Mouse (Mus musculus) stomach, embryonic 15.5 days (tissue): ENCODE data around the gene Fbln2. TPM values are rescaled to one million over a fixed set of nuclear protein-coding genes. Genes with fewer than 3 reads are reported as not detected.

Experiments used
- ATAC-seq: fragments of 200-750 bp; cut with Nextera tagmentation; 2 replicates; pipeline ENCODE4 v1.8.0; 2017; ENCODE audit warnings: low read depth, moderate number of reproducible peaks, moderate TSS enrichment; ENCODE audit not compliant: insufficient read depth, low FRiP score
- H3K27ac ChIP-seq: fragments of 300-500 bp; sonication (generic); 2 replicates; pipeline ENCODE4 v1.5.1; 2015; ENCODE audit warnings: mild to moderate bottlenecking, inconsistent platforms
- H3K27me3 ChIP-seq: fragments of 300-500 bp; sonication (generic); replicated peaks from 2 replicates; pipeline ENCODE4 v1.6.1; 2015; ENCODE audit warnings: inconsistent platforms
- H3K36me3 ChIP-seq: fragments of 300-500 bp; sonication (generic); 2 replicates; pipeline ENCODE4 v1.6.1; 2015; ENCODE audit warnings: inconsistent platforms
- H3K4me1 ChIP-seq: fragments of 300-500 bp; sonication (generic); 2 replicates; pipeline ENCODE4 v1.6.1; 2015; ENCODE audit warnings: inconsistent platforms
- H3K4me2 ChIP-seq: fragments of 300-500 bp; sonication (generic); 2 replicates; pipeline ENCODE4 v1.6.1; 2015; ENCODE audit warnings: mild to moderate bottlenecking, inconsistent platforms
- H3K4me3 ChIP-seq: fragments of 300-500 bp; sonication (generic); replicated peaks from 2 replicates; pipeline ENCODE4 v1.5.1; 2015; ENCODE audit warnings: inconsistent platforms
- H3K9ac ChIP-seq: fragments of 300-500 bp; sonication (generic); 2 replicates; pipeline ENCODE4 v1.6.1; 2015; ENCODE audit warnings: inconsistent platforms
- H3K9me3 ChIP-seq: fragments of 300-500 bp; sonication (generic); 2 replicates; pipeline ENCODE4 v1.6.1; 2016; ENCODE audit warnings: inconsistent platforms
- WGBS: fragments of 180-500 bp; shearing (Covaris S2); methylation state at CpG from one replicate; pipeline ENCODE4 v1.1.7; 2015; 5-methylcytosine and 5-hydroxymethylcytosine counted together
- polyA plus RNA-seq: library from polyadenylated mRNA; unstranded; fragments of >200 nt; fragmentation: Nextera tagmentation; extraction: Ambion mirVana; gene quantifications from 2 replicates; pipeline ENCODE4 v1.2.1, GENCODE M21; 2015

Fbln2 gene
- polyA plus RNA-seq, 1 experiment from 2014 or later: 58.1 TPM

GRCm38 (mm10) chr6:91259440-91260120 is 47.3 kb downstream of the Fbln2 start:
- H3K27me3 ChIP-seq: no peaks in the 10 kb centered on the region
- no peaks in the 10 kb centered on the region for H3K9me3 ChIP-seq
- H3K4me1 ChIP-seq: peaks cover 9% of the 10 kb centered on the region; the same call in 1 of the 2 replicates
- no peak overlapping the region for H3K4me2 ChIP-seq
- no peak overlapping the region for H3K4me3 ChIP-seq
- H3K27ac ChIP-seq: no peak overlapping the region
- H3K9ac ChIP-seq: no peak overlapping the region
- no peaks in the 10 kb centered on the region for H3K36me3 ChIP-seq
- 66% methylated on average over 16 of the region's 16 CpGs for WGBS
- ATAC-seq: no peak

GRCm38 (mm10) chr6:91260347-91260986 is 48.2 kb downstream of the Fbln2 start:
- H3K27me3 ChIP-seq: no peaks in the 10 kb centered on the region
- WGBS: 68% methylated on average over 8 of the region's 8 CpGs
- no peak overlapping the region for H3K27ac ChIP-seq
- no peak overlapping the region for H3K9ac ChIP-seq
- no peak overlapping the region for H3K4me2 ChIP-seq
- no peak for ATAC-seq
- H3K9me3 ChIP-seq: no peaks in the 10 kb centered on the region
- H3K36me3 ChIP-seq: no peaks in the 10 kb centered on the region
- peaks cover 9% of the 10 kb centered on the region; the same call in 1 of the 2 replicates for H3K4me1 ChIP-seq
- H3K4me3 ChIP-seq: no peak overlapping the region

GRCm38 (mm10) chr6:91260987-91261367 is 48.7 kb downstream of the Fbln2 start:
- 44% methylated on average over 3 of the region's 3 CpGs for WGBS
- Histone ChIP-seq H3K9ac (no peak overlapping the region), H3K36me3 (no peaks in the 10 kb centered on the region)

GRCm38 (mm10) chr6:91265616-91266015 is 53.4 kb downstream of the Fbln2 start:
- H3K4me3 ChIP-seq: no peak overlapping the region
- no peak overlapping the region for H3K9ac ChIP-seq
- no peak overlapping the region for H3K4me2 ChIP-seq
- no peak for ATAC-seq
- 76% methylated on average over 12 of the region's 12 CpGs for WGBS
- H3K9me3 ChIP-seq: no peaks in the 10 kb centered on the region
- no peak overlapping the region for H3K27ac ChIP-seq
- H3K4me1 ChIP-seq: 0 out of 2 replicates have a peak, but pooled peaks cover 2% of the 10 kb centered on the region
- no peaks in the 10 kb centered on the region for H3K27me3 ChIP-seq
- H3K36me3 ChIP-seq: no peaks in the 10 kb centered on the region

More at GRCm38 (mm10) chr6:91260987-91261367, 48.7 kb downstream of the Fbln2 start:
- no peaks in the 10 kb centered on the region for H3K9me3 ChIP-seq
- H3K27ac ChIP-seq: no peak overlapping the region
- H3K27me3 ChIP-seq: no peaks in the 10 kb centered on the region
- no peak overlapping the region for H3K4me2 ChIP-seq
- H3K4me1 ChIP-seq: peaks cover 9% of the 10 kb centered on the region; the same call in 1 of the 2 replicates
- ATAC-seq: no peak
- no peak overlapping the region for H3K4me3 ChIP-seq

GRCm38 (mm10) chr6:91266647-91267046 is 54.4 kb downstream of the Fbln2 start:
- H3K4me2 ChIP-seq: no peak overlapping the region
- 73% methylated on average over 1 of the region's 1 CpGs for WGBS
- H3K36me3 ChIP-seq: no peaks in the 10 kb centered on the region
- H3K4me3 ChIP-seq: no peak overlapping the region
- H3K4me1 ChIP-seq: no peaks in the 10 kb centered on the region
- no peak for ATAC-seq
- no peak overlapping the region for H3K9ac ChIP-seq
- H3K9me3 ChIP-seq: no peaks in the 10 kb centered on the region
- no peak overlapping the region for H3K27ac ChIP-seq
- H3K27me3 ChIP-seq: no peaks in the 10 kb centered on the region

GRCm38 (mm10) chr6:91268318-91268717 is 56.1 kb downstream of the Fbln2 start:
- Histone ChIP-seq H3K27me3 (no peaks in the 10 kb centered on the region), H3K4me2 (no peak overlapping the region), H3K4me1 (no peaks in the 10 kb centered on the region), H3K9ac (no peak overlapping the region), H3K27ac (no peak overlapping the region), H3K36me3 (no peaks in the 10 kb centered on the region), H3K4me3 (no peak overlapping the region), H3K9me3 (no peaks in the 10 kb centered on the region)
- 32% methylated on average over 9 of the region's 9 CpGs for WGBS
- ATAC-seq: no peak

GRCm38 (mm10) chr6:91277549-91277948 is 65.3 kb downstream of the Fbln2 start:
- H3K9ac ChIP-seq: no peak overlapping the region
- no peak overlapping the region for H3K4me2 ChIP-seq
- H3K4me1 ChIP-seq: no peaks in the 10 kb centered on the region
- ATAC-seq: no peak
- no peaks in the 10 kb centered on the region for H3K36me3 ChIP-seq
- H3K9me3 ChIP-seq: no peaks in the 10 kb centered on the region
- H3K27me3 ChIP-seq: peaks cover 14% of the 10 kb centered on the region
- no peak overlapping the region for H3K4me3 ChIP-seq
- WGBS: 2% methylated on average over 7 of the region's 7 CpGs
- H3K27ac ChIP-seq: no peak overlapping the region

GRCm38 (mm10) chr6:91278302-91278701 is 66.0 kb downstream of the Fbln2 start:
- 55% methylated on average over 1 of the region's 1 CpGs for WGBS
- no peaks in the 10 kb centered on the region for H3K9me3 ChIP-seq
- no peaks in the 10 kb centered on the region for H3K4me1 ChIP-seq
- H3K4me3 ChIP-seq: no peak overlapping the region
- H3K9ac ChIP-seq: no peak overlapping the region
- H3K27ac ChIP-seq: no peak overlapping the region
- H3K4me2 ChIP-seq: no peak overlapping the region
- H3K36me3 ChIP-seq: no peaks in the 10 kb centered on the region
- ATAC-seq: no peak
- peaks cover 21% of the 10 kb centered on the region for H3K27me3 ChIP-seq

- 17% methylated on average over 4 of the region's 4 CpGs for WGBS
- H3K4me3 ChIP-seq: no peak overlapping the region
- no peak overlapping the region for H3K27ac ChIP-seq
- H3K27me3 ChIP-seq: peaks cover 33% of the 10 kb centered on the region
- no peaks in the 10 kb centered on the region for H3K9me3 ChIP-seq
- H3K4me1 ChIP-seq: no peaks in the 10 kb centered on the region
- no peaks in the 10 kb centered on the region for H3K36me3 ChIP-seq
- ATAC-seq: no peak
- no peak overlapping the region for H3K9ac ChIP-seq
- no peak overlapping the region for H3K4me2 ChIP-seq
Observed at GRCm38 (mm10) chr6:91279477-91279876, 67.2 kb downstream of the Fbln2 start.

- no peak overlapping the region for H3K4me2 ChIP-seq
- H3K36me3 ChIP-seq: no peaks in the 10 kb centered on the region
- WGBS: 2% methylated on average over 6 of the region's 6 CpGs
- no peak overlapping the region for H3K4me3 ChIP-seq
- no peak for ATAC-seq
- H3K27me3 ChIP-seq: peaks cover 50% of the 10 kb centered on the region
- H3K9me3 ChIP-seq: no peaks in the 10 kb centered on the region
- peaks cover 4% of the 10 kb centered on the region; the same call in 1 of the 2 replicates for H3K4me1 ChIP-seq
- no peak overlapping the region for H3K9ac ChIP-seq
- H3K27ac ChIP-seq: no peak overlapping the region
Observed at GRCm38 (mm10) chr6:91281206-91281605, 69.0 kb downstream of the Fbln2 start.

- Histone ChIP-seq H3K4me1 (peaks cover 4% of the 10 kb centered on the region; the same call in 1 of the 2 replicates), H3K27me3 (peaks cover 53% of the 10 kb centered on the region), H3K36me3 (no peaks in the 10 kb centered on the region), H3K9ac (no peak overlapping the region), H3K9me3 (no peaks in the 10 kb centered on the region), H3K4me2 (no peak overlapping the region), H3K4me3 (no peak overlapping the region), H3K27ac (no peak overlapping the region)
- no peak for ATAC-seq
- 54% methylated on average over 5 of the region's 5 CpGs for WGBS
Observed at GRCm38 (mm10) chr6:91281747-91282146, 69.5 kb downstream of the Fbln2 start.

GRCm38 (mm10) chr6:91283031-91283430 is 70.8 kb downstream of the Fbln2 start:
- peaks cover 66% of the 10 kb centered on the region for H3K27me3 ChIP-seq
- no peaks in the 10 kb centered on the region for H3K36me3 ChIP-seq
- no peaks in the 10 kb centered on the region for H3K9me3 ChIP-seq
- H3K4me1 ChIP-seq: peaks cover 4% of the 10 kb centered on the region; the same call in 1 of the 2 replicates
- no peak overlapping the region for H3K9ac ChIP-seq
- H3K4me2 ChIP-seq: no peak overlapping the region
- 59% methylated on average over 7 of the region's 7 CpGs for WGBS
- ATAC-seq: no peak
- H3K27ac ChIP-seq: no peak overlapping the region
- H3K4me3 ChIP-seq: no peak overlapping the region
